Mouse (Mus musculus) erythroblast, embryonic 14.5 days (primary cell): ENCODE results near the gene 2510039O18Rik.

Experiments
- GATA1 ChIP-seq: IDR thresholded peaks from 2 replicates; pipeline ENCODE4 v1.6.1; 2012; ENCODE audit warnings: low read length, inconsistent platforms, mixed read lengths
- TAL1 ChIP-seq: IDR thresholded peaks from 3 replicates; pipeline ENCODE4 v1.6.1; 2012; ENCODE audit warnings: low read length, inconsistent platforms, mixed read lengths

GRCm38 (mm10) chr4:147904313-147905089, 36.2 kb upstream of the 2510039O18Rik start, which contains the start of gene Mfn2:
- TF ChIP-seq GATA1, result no peak
- no peak for TF ChIP-seq TAL1
